Comparison of ENCODE assay signal across 8 mouse cellular contexts in the genomic region with DNA sequence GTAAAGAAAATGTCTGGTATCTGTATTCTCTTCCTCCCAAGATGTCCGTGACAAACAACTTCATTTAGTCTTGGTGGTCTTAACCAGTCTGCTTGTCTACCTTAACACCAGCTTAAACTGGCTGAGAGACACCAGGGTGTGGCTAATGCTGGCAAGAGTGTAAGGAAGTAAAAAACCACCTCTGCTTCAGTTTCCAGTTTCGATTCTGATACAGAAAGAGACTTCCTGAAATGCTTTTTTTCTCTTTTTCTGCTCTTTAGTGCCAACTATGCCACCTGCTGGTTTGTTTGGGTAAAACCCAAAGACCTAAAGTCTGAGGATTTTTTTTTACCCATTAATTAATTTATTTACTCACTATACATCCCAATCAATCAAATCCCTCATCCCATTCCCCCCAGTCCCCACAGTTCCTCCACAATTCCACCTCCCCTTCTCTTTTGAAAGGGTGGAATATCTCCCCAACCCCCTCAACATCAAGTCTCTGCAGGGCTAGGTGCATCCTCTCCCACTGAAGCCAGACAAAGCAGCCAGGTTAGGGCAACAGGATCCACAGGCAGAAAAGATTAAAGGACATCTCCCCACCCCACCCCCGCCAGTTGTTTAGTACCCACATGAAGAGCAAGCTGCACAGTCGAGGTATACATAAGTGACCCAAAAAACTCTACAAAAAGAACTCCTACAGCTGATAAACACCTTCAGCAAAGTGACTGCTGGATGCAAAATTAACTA. TPM values are rescaled to one million over a fixed set of nuclear protein-coding genes. Genes with fewer than 3 reads are reported as not detected.
DNase-seq lines count a peak whose midpoint lies in the region; ATAC-seq and TF ChIP-seq lines count a peak whose summit lies in the region.
"Not testable (repeated sequence)": the region's sequence is repeated elsewhere in the genome, so short reads cannot be mapped to it uniquely, and the experiment has no call there.

A gene (minus strand): TSS at position 233 of the 729 bp plus-strand sequence.

- not testable (repeated sequence) for ATAC-seq in embryonic facial prominence, embryonic 11.5 days (replicated peaks; ENCODE audit: insufficient number of reproducible peaks, low FRiP score, low TSS enrichment, low read depth)
- ATAC-seq in megakaryocyte, adult 5-6 weeks (ENCODE audit: poor library complexity, severe bottlenecking), result peak; percentile 83

- peak; percentile 57 to 94 for DNase-seq in adrenal gland, adult (ENCODE audit: inconsistent age in 2 of 2, low spot score in 1 of 2)
- DNase-seq in embryonic facial prominence, embryonic 11.5 days (ENCODE audit: low spot score), result peak; percentile 21
- DNase-seq in heart, adult 8-10 months (ENCODE audit: low spot score), result peak; percentile 92
- peak; percentile 95 for DNase-seq in kidney, adult 2 months
- DNase-seq in left cerebral cortex, postnatal 25 days (ENCODE audit: low spot score in 2 of 2), result peak; percentile 69 to 74
- DNase-seq in skeletal muscle tissue, adult 2 months (ENCODE audit: low read depth, low spot score), result peak; percentile 30
- peak; percentile 61 for DNase-seq in urinary bladder, postnatal 25 days (ENCODE audit: low spot score)

- H3K4me3 ChIP-seq in embryonic facial prominence, embryonic 11.5 days (ENCODE audit: low read depth, low read length), result not testable (repeated sequence)
- peak within 1 kb of the TSS; percentile 74 for H3K4me3 ChIP-seq in kidney, adult 2 months (ENCODE audit: insufficient read depth, low read depth, low read length)

- intact Hi-C loops in left cerebral cortex, postnatal 25 days (cut with DNase I), result not testable (repeated sequence)

- H3K36me3 ChIP-seq in embryonic facial prominence, embryonic 11.5 days (replicated peaks; ENCODE audit: control insufficient read depth, insufficient read depth, low read depth, low read length); kidney, adult 2 months (ENCODE audit: control insufficient read depth, insufficient read depth, low read length): not testable (repeated sequence)

- not testable (repeated sequence) for TF ChIP-seq CTCF in kidney, adult 2 months (conservative IDR thresholded peaks at IDR 0.05; ENCODE audit: insufficient read depth, insufficient read length, low read depth, low read length)

- WGBS in embryonic facial prominence, embryonic 11.5 days, result 46% methylated on average over 4 of the region's 4 CpGs
- 13% methylated on average over 4 of the region's 4 CpGs for WGBS in kidney, adult 2 months

- TF ChIP-seq POLR2A in kidney, adult 2 months (IDR thresholded peaks at IDR 0.05; ENCODE audit: low read depth, low read length), result not testable (repeated sequence)

- not testable (repeated sequence) for H3K27ac ChIP-seq in embryonic facial prominence, embryonic 11.5 days (replicated peaks; ENCODE audit: low read depth, low read length)
- peak within 1 kb of the TSS; percentile 95 for H3K27ac ChIP-seq in kidney, adult 2 months (ENCODE audit: insufficient read depth, low read depth, low read length)

- H3K9me3 ChIP-seq in embryonic facial prominence, embryonic 11.5 days (replicated peaks; ENCODE audit: control insufficient read depth, low read length), result not testable (repeated sequence)

- not testable (repeated sequence) for H3K9ac ChIP-seq in embryonic facial prominence, embryonic 11.5 days (replicated peaks; ENCODE audit: low read length)

- not testable (repeated sequence) for H3K4me1 ChIP-seq in embryonic facial prominence, embryonic 11.5 days (ENCODE audit: control insufficient read depth, insufficient read depth, low read length); kidney, adult 2 months (ENCODE audit: control insufficient read depth, insufficient read depth, low read length)

- not testable (repeated sequence) for H3K4me2 ChIP-seq in embryonic facial prominence, embryonic 11.5 days (ENCODE audit: low read depth, low read length)

- H3K27me3 ChIP-seq in embryonic facial prominence, embryonic 11.5 days (ENCODE audit: control insufficient read depth, insufficient read depth, low read length); kidney, adult 2 months (replicated peaks; ENCODE audit: control insufficient read depth, insufficient read depth, low read length): not testable (repeated sequence)

RNA-seq across cellular contexts. Expression of the gene that starts here (rescaled TPM):
- polyA plus RNA-seq in embryonic facial prominence, embryonic 11.5 days (2014; fragmentation: Nextera tagmentation; extraction: Ambion mirVana), result 0.74 and 0.77 TPM in 2 replicates
- total RNA-seq in heart, adult 8-10 months (2022), result 1 to 10 TPM; 5.7 to 9.1 (median 7.9) TPM
- 8.5 and 12.6 TPM in 2 replicates for polyA plus RNA-seq in kidney, adult 2 months (2012; rRNA removed)
- 1 to 10 TPM; 3.4 to 4.3 TPM for total RNA-seq in left cerebral cortex, postnatal 25 days (2021)
- total RNA-seq in megakaryocyte, adult 5-6 weeks (2015), result 107 and 110 TPM in 2 replicates
- total RNA-seq in megakaryocyte, adult 5-6 weeks (2017), result 131 and 141 TPM in 2 replicates

Comparison
In these comparisons a context has a peak if more than half of its experiments do, and no peak if none do; other contexts are left out.
1. RNA of the gene that starts here (total RNA-seq): 107 to 141 TPM in megakaryocyte, adult 5-6 weeks; 5.7 to 9.1 TPM in heart, adult 8-10 months and 3.4 to 4.3 TPM in left cerebral cortex, postnatal 25 days; every median in the first group is over 10 times any median in the second.
2. Peak in DNase-seq in embryonic facial prominence, embryonic 11.5 days; RNA of the gene not detected or under 1 TPM.
3. DNase-seq: peak in every context shown above with its lines; median percentile 95 in kidney, adult 2 months; 92 in heart, adult 8-10 months; 76 in adrenal gland, adult; 72 in left cerebral cortex, postnatal 25 days; 61 in urinary bladder, postnatal 25 days; 30 in skeletal muscle tissue, adult 2 months; 21 in embryonic facial prominence, embryonic 11.5 days.